Mouse (Mus musculus) urinary bladder, postnatal 36 days (tissue): ENCODE results near the gene Mmgt2.
"Not testable (repeated sequence)": the region's sequence is repeated elsewhere in the genome, so short reads cannot be mapped to it uniquely, and the experiment has no call there.

Source experiments
- DNase-seq, 2 experiments: peaks; one replicate each; pipeline ENCODE4 v3.0.0; 2022; ENCODE audit warnings: low spot score in 2 of 2, mixed read lengths in 1 of 2

The Mmgt2 gene

GRCm38 (mm10) chr11:62645337-62645675 is 3.2 kb upstream of the Mmgt2 start:
- no peak for DNase-seq

GRCm38 (mm10) chr11:62645732-62646494 is 2.6 kb upstream of the Mmgt2 start:
- DNase-seq, result no peak

GRCm38 (mm10) chr11:62646495-62646843 is 2.0 kb upstream of the Mmgt2 start:
- DNase-seq, result no peak

- DNase-seq, result no peak
These were observed 1.4 kb upstream of the Mmgt2 start for GRCm38 (mm10) chr11:62646958-62647515.

- no peak for DNase-seq
These were observed 538 bp upstream of the Mmgt2 start, which contains the start of gene Lrrc75a for GRCm38 (mm10) chr11:62647661-62648590. Gene Lrrc75a, minus strand, starts transcription at chr11:62648523.

GRCm38 (mm10) chr11:62649803-62650202 is 1.3 kb downstream of the Mmgt2 start:
- not testable (repeated sequence) for DNase-seq

GRCm38 (mm10) chr11:62651563-62651962 is 3.1 kb downstream of the Mmgt2 start:
- DNase-seq, result no peak

- DNase-seq, result no peak
These were observed 3.6 kb downstream of the Mmgt2 start for GRCm38 (mm10) chr11:62652080-62652479.

- DNase-seq, result no peak
These were observed 12.4 kb downstream of the Mmgt2 start for GRCm38 (mm10) chr11:62660885-62661284.

GRCm38 (mm10) chr11:62664250-62664649 is 15.8 kb downstream of the Mmgt2 start:
- DNase-seq, result no peak

- DNase-seq, result no peak
These were observed 20.5 kb downstream of the Mmgt2 start for GRCm38 (mm10) chr11:62668986-62669385.

GRCm38 (mm10) chr11:62669471-62669870 is 21.0 kb downstream of the Mmgt2 start:
- no peak for DNase-seq

GRCm38 (mm10) chr11:62670006-62670405 is 21.5 kb downstream of the Mmgt2 start:
- no peak for DNase-seq

- peak; percentile 32 to 61 for DNase-seq
These were observed 27.2 kb downstream of the Mmgt2 start for GRCm38 (mm10) chr11:62675480-62676289.

GRCm38 (mm10) chr11:62676290-62676596 is 27.8 kb downstream of the Mmgt2 start:
- DNase-seq, result no peak

GRCm38 (mm10) chr11:62678778-62679354 is 30.4 kb downstream of the Mmgt2 start:
- no peak for DNase-seq

GRCm38 (mm10) chr11:62679954-62680353 is 31.5 kb downstream of the Mmgt2 start:
- no peak for DNase-seq

GRCm38 (mm10) chr11:62691592-62691991 is 43.1 kb downstream of the Mmgt2 start:
- DNase-seq, result no peak

- no peak for DNase-seq
These were observed 45.1 kb downstream of the Mmgt2 start for GRCm38 (mm10) chr11:62693299-62694184.

GRCm38 (mm10) chr11:62695126-62695525 is 46.7 kb downstream of the Mmgt2 start:
- DNase-seq, result no peak
